Mouse (Mus musculus) lung, postnatal 14 days (tissue): ENCODE measurements around the gene Ankrd10.
A peak's percentile ranks its signal among the peaks of the same experiment; 100 is the strongest.
"Not testable (repeated sequence)": the region's sequence is repeated elsewhere in the genome, so short reads cannot be mapped to it uniquely, and the experiment has no call there.

Experiments used
- DNase-seq: peaks from one replicate; pipeline ENCODE4 v3.0.0; 2021

The Ankrd10 gene

GRCm38 (mm10) chr8:11608848-11609247 is 26.7 kb downstream of the Ankrd10 start:
- DNase-seq: no peak

- DNase-seq: peak; percentile 73
Observed at GRCm38 (mm10) chr8:11602006-11602680, 33.4 kb downstream of the Ankrd10 start.

GRCm38 (mm10) chr8:11600301-11600951 is 35.1 kb downstream of the Ankrd10 start:
- no peak for DNase-seq

GRCm38 (mm10) chr8:11593222-11593884 is 42.2 kb downstream of the Ankrd10 start:
- no peak for DNase-seq

GRCm38 (mm10) chr8:11592296-11592695 is 43.3 kb downstream of the Ankrd10 start:
- DNase-seq: no peak

- DNase-seq: no peak
Observed at GRCm38 (mm10) chr8:11591837-11592236, 43.7 kb downstream of the Ankrd10 start.

GRCm38 (mm10) chr8:11586374-11586745 is 49.2 kb downstream of the Ankrd10 start:
- no peak for DNase-seq

GRCm38 (mm10) chr8:11585513-11586373 is 49.8 kb downstream of the Ankrd10 start:
- no peak for DNase-seq

GRCm38 (mm10) chr8:11575604-11576384 is 59.8 kb downstream of the Ankrd10 start:
- peak; percentile 10 for DNase-seq

- no peak for DNase-seq
Observed at GRCm38 (mm10) chr8:11574911-11575603, 60.5 kb downstream of the Ankrd10 start.

GRCm38 (mm10) chr8:11572428-11572827 is 63.1 kb downstream of the Ankrd10 start:
- no peak for DNase-seq

GRCm38 (mm10) chr8:11571950-11572349 is 63.6 kb downstream of the Ankrd10 start:
- no peak for DNase-seq

- DNase-seq: no peak
Observed at GRCm38 (mm10) chr8:11570742-11571141, 64.8 kb downstream of the Ankrd10 start.

- no peak for DNase-seq
Observed at GRCm38 (mm10) chr8:11569260-11570097, 66.1 kb downstream of the Ankrd10 start.

- not testable (repeated sequence) for DNase-seq
Observed at GRCm38 (mm10) chr8:11568193-11568592, 67.4 kb downstream of the Ankrd10 start.

GRCm38 (mm10) chr8:11564721-11565120 is 70.8 kb downstream of the Ankrd10 start:
- no peak for DNase-seq

- DNase-seq: no peak
Observed at GRCm38 (mm10) chr8:11564236-11564635, 71.3 kb downstream of the Ankrd10 start.
